Mouse (Mus musculus) liver, postnatal 0 days (tissue): ENCODE results near the gene Fbxo39.

Experiments used
- CTCF ChIP-seq: sonication (generic); IDR thresholded peaks from 2 replicates; pipeline ENCODE4 v1.5.1; 2016; ENCODE audit warnings: antibody characterized with exemption, low read depth
- EP300 ChIP-seq: IDR thresholded peaks from 2 replicates; pipeline ENCODE4 v1.6.1; 2016; ENCODE audit warnings: antibody characterized with exemption, low read depth, mild to moderate bottlenecking

- no peak for TF ChIP-seq CTCF
- TF ChIP-seq EP300 = no peak
Measured at GRCm38 (mm10) chr11:72334653-72335052, 20.4 kb downstream of the Fbxo39 start.
